Mouse (Mus musculus) hindbrain, embryonic 12.5 days (tissue): ENCODE data around the gene Ubc. TPM values are rescaled to one million over a fixed set of nuclear protein-coding genes. Genes with fewer than 3 reads are reported as not detected.

ENCODE experiments used
- ATAC-seq: fragments of 200-750 bp; cut with Nextera tagmentation; 2 replicates; pipeline ENCODE4 v1.8.0; 2017; ENCODE audit warnings: moderate TSS enrichment; ENCODE audit not compliant: low FRiP score
- H3K27ac ChIP-seq: fragments of 300-500 bp; sonication (generic); 2 replicates; pipeline ENCODE4 v1.5.1; 2016; ENCODE audit warnings: mild to moderate bottlenecking
- H3K27me3 ChIP-seq: fragments of 300-500 bp; sonication (generic); 2 replicates; pipeline ENCODE4 v1.6.1; 2016; ENCODE audit warnings: mild to moderate bottlenecking
- H3K36me3 ChIP-seq: fragments of 300-500 bp; sonication (generic); 2 replicates; pipeline ENCODE4 v1.6.1; 2016; ENCODE audit warnings: mild to moderate bottlenecking
- H3K4me1 ChIP-seq: fragments of 300-500 bp; sonication (generic); 2 replicates; pipeline ENCODE4 v1.6.1; 2016
- H3K4me2 ChIP-seq: fragments of 300-500 bp; sonication (generic); replicated peaks from 2 replicates; pipeline ENCODE4 v1.6.1; 2016; ENCODE audit warnings: mild to moderate bottlenecking
- H3K4me3 ChIP-seq: fragments of 300-500 bp; sonication (generic); 2 replicates; pipeline ENCODE4 v1.5.1; 2016; ENCODE audit warnings: mild to moderate bottlenecking
- H3K9ac ChIP-seq: fragments of 300-500 bp; sonication (generic); 2 replicates; pipeline ENCODE4 v1.6.1; 2016; ENCODE audit warnings: mild to moderate bottlenecking, moderate library complexity
- H3K9me3 ChIP-seq: fragments of 300-500 bp; sonication (generic); replicated peaks from 2 replicates; pipeline ENCODE4 v1.6.1; 2016; ENCODE audit warnings: mild to moderate bottlenecking
- WGBS: fragments of 180-500 bp; shearing (Covaris S2); methylation state at CpG from one replicate; pipeline ENCODE4 v1.1.7; 2016; 5-methylcytosine and 5-hydroxymethylcytosine counted together
- polyA plus RNA-seq: library from polyadenylated mRNA; unstranded; fragments of >200 nt; fragmentation: Nextera tagmentation; extraction: Ambion mirVana; gene quantifications from 2 replicates; pipeline ENCODE4 v1.2.1, GENCODE M21; 2016

Gene Ubc
- polyA plus RNA-seq, 1 experiment from 2014 or later, result 1,117 TPM

- H3K27me3 ChIP-seq, result peaks cover 8% of the 10 kb centered on the region
- no peak overlapping the region for H3K4me3 ChIP-seq
- H3K9me3 ChIP-seq, result no peaks in the 10 kb centered on the region
- ATAC-seq, result no peak
- no peak overlapping the region for H3K27ac ChIP-seq
- H3K9ac ChIP-seq, result no peak overlapping the region
- no peak overlapping the region for H3K4me2 ChIP-seq
- peaks cover 27% of the 10 kb centered on the region for H3K4me1 ChIP-seq
- no peaks in the 10 kb centered on the region for H3K36me3 ChIP-seq
- 76% methylated on average over 7 of the region's 7 CpGs for WGBS
These were observed 52.5 kb downstream of the Ubc start for GRCm38 (mm10) chr5:125337526-125337925.

GRCm38 (mm10) chr5:125337012-125337411, 53.0 kb downstream of the Ubc start:
- 64% methylated on average over 9 of the region's 9 CpGs for WGBS
- no peak for ATAC-seq
- no peak overlapping the region for H3K4me3 ChIP-seq
- H3K36me3 ChIP-seq, result no peaks in the 10 kb centered on the region
- H3K4me1 ChIP-seq, result peaks cover 27% of the 10 kb centered on the region
- H3K27ac ChIP-seq, result no peak overlapping the region
- H3K9ac ChIP-seq, result no peak overlapping the region
- no peaks in the 10 kb centered on the region for H3K9me3 ChIP-seq
- peaks cover 8% of the 10 kb centered on the region for H3K27me3 ChIP-seq
- no peak overlapping the region for H3K4me2 ChIP-seq

Other genes with a start within 250 kb of the Ubc start
- 30.2 and 31.0 TPM in 2 replicates for gene Ncor2, start 211.0 kb downstream of the Ubc start, polyA plus RNA-seq
- gene Scarb1, start 49.1 kb downstream of the Ubc start, polyA plus RNA-seq, result 28.6 and 29.7 TPM in 2 replicates
- 0.58 and 0.82 TPM in 2 replicates for gene Gm10382, start 880 bp downstream of the Ubc start, polyA plus RNA-seq
- 16.7 and 18.0 TPM in 2 replicates for gene Dhx37, start 43.9 kb upstream of the Ubc start, polyA plus RNA-seq
- gene Bri3bp, start 51.4 kb upstream of the Ubc start, polyA plus RNA-seq, result 38.1 and 39.9 TPM in 2 replicates
- gene Aacs, start 85.6 kb upstream of the Ubc start, polyA plus RNA-seq, result 62.2 and 64.4 TPM in 2 replicates
- gene Tmem132b, start 141.6 kb upstream of the Ubc start, polyA plus RNA-seq, result 2.4 and 3.1 TPM in 2 replicates